Mouse (Mus musculus): Measurements from ENCODE around the gene Bicdl1. TPM values are rescaled to one million over a fixed set of nuclear protein-coding genes. Genes with fewer than 3 reads are reported as not detected.

The Bicdl1 gene
- polyA plus RNA-seq, 1 experiment from 2014 or later: 9.2 TPM

GRCm38 (mm10) chr5:115668986-115669385 is 62.4 kb downstream of the Bicdl1 start:
- 83% methylated on average over 12 of the region's 12 CpGs for WGBS
- no peak overlapping the region for H3K4me2 ChIP-seq (ENCODE audit: low read depth, low read length)
- no peaks in the 10 kb centered on the region for H3K27me3 ChIP-seq (ENCODE audit: control insufficient read depth, insufficient read depth, low read length)
- H3K9me3 ChIP-seq (replicated peaks; ENCODE audit: control insufficient read depth, low read length): no peaks in the 10 kb centered on the region
- no peaks in the 10 kb centered on the region for H3K4me1 ChIP-seq (ENCODE audit: control insufficient read depth, insufficient read depth, low read length)
- H3K36me3 ChIP-seq (ENCODE audit: control insufficient read depth, insufficient read depth): no peaks in the 10 kb centered on the region
- H3K4me3 ChIP-seq (ENCODE audit: low read length): no peak overlapping the region
- ATAC-seq (replicated peaks; ENCODE audit: extremely low read depth, insufficient read depth, low FRiP score): no peak
- H3K27ac ChIP-seq (ENCODE audit: low read length): no peak overlapping the region
- no peak overlapping the region for H3K9ac ChIP-seq (ENCODE audit: low read length)

DNA sequence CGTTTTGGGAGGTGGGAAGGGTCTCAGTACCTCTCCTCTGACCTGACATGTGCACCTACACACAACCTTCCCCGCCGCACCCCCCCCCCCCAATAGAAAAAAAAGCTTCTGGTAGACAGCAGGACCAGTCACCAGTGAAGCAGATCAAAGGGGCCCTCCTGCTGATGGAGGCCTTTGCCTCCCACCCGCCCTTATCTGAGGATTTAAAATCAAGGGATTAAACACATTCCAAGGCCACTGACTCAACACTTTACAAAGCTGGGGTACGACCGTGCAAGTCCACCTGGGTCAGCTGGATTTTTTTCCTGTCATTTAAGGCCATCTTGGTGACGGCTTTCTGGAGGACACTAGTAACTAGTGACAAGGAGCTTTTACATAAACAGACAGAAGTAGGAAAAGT is 63.5 kb downstream of the Bicdl1 start:
- H3K4me3 ChIP-seq (ENCODE audit: low read length): no peak overlapping the region
- no peaks in the 10 kb centered on the region for H3K4me1 ChIP-seq (ENCODE audit: control insufficient read depth, insufficient read depth, low read length)
- no peak overlapping the region for H3K27ac ChIP-seq (ENCODE audit: low read length)
- H3K9ac ChIP-seq (ENCODE audit: low read length): no peak overlapping the region
- WGBS: 19% methylated on average over 7 of the region's 7 CpGs
- H3K4me2 ChIP-seq (ENCODE audit: low read depth, low read length): no peak overlapping the region
- H3K36me3 ChIP-seq (ENCODE audit: control insufficient read depth, insufficient read depth): no peaks in the 10 kb centered on the region
- H3K9me3 ChIP-seq (replicated peaks; ENCODE audit: control insufficient read depth, low read length): no peaks in the 10 kb centered on the region
- no peak for ATAC-seq (replicated peaks; ENCODE audit: extremely low read depth, insufficient read depth, low FRiP score)
- H3K27me3 ChIP-seq (ENCODE audit: control insufficient read depth, insufficient read depth, low read length): no peaks in the 10 kb centered on the region

GRCm38 (mm10) chr5:115667210-115667609 is 64.2 kb downstream of the Bicdl1 start:
- H3K4me3 ChIP-seq (ENCODE audit: low read length): no peak overlapping the region
- no peaks in the 10 kb centered on the region for H3K27me3 ChIP-seq (ENCODE audit: control insufficient read depth, insufficient read depth, low read length)
- no peak overlapping the region for H3K4me2 ChIP-seq (ENCODE audit: low read depth, low read length)
- 78% methylated on average over 8 of the region's 8 CpGs for WGBS
- H3K9me3 ChIP-seq (replicated peaks; ENCODE audit: control insufficient read depth, low read length): no peaks in the 10 kb centered on the region
- no peaks in the 10 kb centered on the region for H3K36me3 ChIP-seq (ENCODE audit: control insufficient read depth, insufficient read depth)
- no peak overlapping the region for H3K27ac ChIP-seq (ENCODE audit: low read length)
- no peak overlapping the region for H3K9ac ChIP-seq (ENCODE audit: low read length)
- ATAC-seq (replicated peaks; ENCODE audit: extremely low read depth, insufficient read depth, low FRiP score): no peak
- H3K4me1 ChIP-seq (ENCODE audit: control insufficient read depth, insufficient read depth, low read length): no peaks in the 10 kb centered on the region

DNA sequence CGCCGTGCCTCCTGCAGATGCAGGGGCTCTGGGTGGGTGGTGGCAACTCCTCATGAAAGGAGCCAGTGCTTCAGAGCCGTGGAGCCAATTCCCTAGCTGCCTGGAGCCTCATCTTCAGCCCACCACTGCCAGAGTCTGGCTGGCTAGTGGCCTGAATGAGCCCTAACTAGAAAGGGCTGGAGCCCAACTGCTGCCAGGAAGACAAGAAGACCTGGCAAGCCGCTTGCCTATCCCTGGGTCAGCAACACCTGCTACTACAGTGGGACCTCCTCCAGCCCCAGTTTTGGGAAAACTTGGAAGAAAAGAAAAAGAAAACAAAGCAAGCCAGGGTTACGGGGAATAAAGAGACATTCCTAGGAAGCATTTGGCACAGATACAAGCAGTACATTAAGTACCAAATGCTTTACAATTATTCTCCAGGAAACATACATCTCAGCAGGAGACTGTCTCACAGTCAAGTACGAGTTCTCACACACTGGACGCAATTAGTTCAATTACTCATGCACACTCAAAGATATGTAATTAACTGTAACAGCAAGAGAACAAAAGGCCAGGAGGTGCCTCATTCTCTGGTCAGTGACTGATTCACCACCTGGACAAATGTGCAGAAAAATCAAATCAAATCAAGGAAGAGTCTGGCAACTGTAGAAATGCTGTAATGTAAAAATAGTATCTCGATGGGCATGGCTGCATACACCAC is 64.9 kb downstream of the Bicdl1 start:
- H3K9me3 ChIP-seq (replicated peaks; ENCODE audit: control insufficient read depth, low read length): no peaks in the 10 kb centered on the region
- H3K27ac ChIP-seq (ENCODE audit: low read length): no peak overlapping the region
- H3K27me3 ChIP-seq (ENCODE audit: control insufficient read depth, insufficient read depth, low read length): no peaks in the 10 kb centered on the region
- no peaks in the 10 kb centered on the region for H3K4me1 ChIP-seq (ENCODE audit: control insufficient read depth, insufficient read depth, low read length)
- no peak overlapping the region for H3K9ac ChIP-seq (ENCODE audit: low read length)
- H3K4me2 ChIP-seq (ENCODE audit: low read depth, low read length): no peak overlapping the region
- no peaks in the 10 kb centered on the region for H3K36me3 ChIP-seq (ENCODE audit: control insufficient read depth, insufficient read depth)
- no peak for ATAC-seq (replicated peaks; ENCODE audit: extremely low read depth, insufficient read depth, low FRiP score)
- 70% methylated on average over 8 of the region's 8 CpGs for WGBS
- no peak overlapping the region for H3K4me3 ChIP-seq (ENCODE audit: low read length)

GRCm38 (mm10) chr5:115662658-115663057 is 68.8 kb downstream of the Bicdl1 start:
- H3K9ac ChIP-seq (ENCODE audit: low read length): no peak overlapping the region
- no peak overlapping the region for H3K27ac ChIP-seq (ENCODE audit: low read length)
- WGBS: 28% methylated on average over 22 of the region's 22 CpGs
- peak; percentile 52 for ATAC-seq (replicated peaks; ENCODE audit: extremely low read depth, insufficient read depth, low FRiP score)
- no peak overlapping the region for H3K4me3 ChIP-seq (ENCODE audit: low read length)
- no peaks in the 10 kb centered on the region for H3K9me3 ChIP-seq (replicated peaks; ENCODE audit: control insufficient read depth, low read length)
- peak overlapping the region; percentile 37; the same call in 1 of the 2 replicates for H3K4me2 ChIP-seq (ENCODE audit: low read depth, low read length)
- H3K4me1 ChIP-seq (ENCODE audit: control insufficient read depth, insufficient read depth, low read length): no peaks in the 10 kb centered on the region
- H3K27me3 ChIP-seq (ENCODE audit: control insufficient read depth, insufficient read depth, low read length): no peaks in the 10 kb centered on the region
- H3K36me3 ChIP-seq (ENCODE audit: control insufficient read depth, insufficient read depth): no peaks in the 10 kb centered on the region

DNA sequence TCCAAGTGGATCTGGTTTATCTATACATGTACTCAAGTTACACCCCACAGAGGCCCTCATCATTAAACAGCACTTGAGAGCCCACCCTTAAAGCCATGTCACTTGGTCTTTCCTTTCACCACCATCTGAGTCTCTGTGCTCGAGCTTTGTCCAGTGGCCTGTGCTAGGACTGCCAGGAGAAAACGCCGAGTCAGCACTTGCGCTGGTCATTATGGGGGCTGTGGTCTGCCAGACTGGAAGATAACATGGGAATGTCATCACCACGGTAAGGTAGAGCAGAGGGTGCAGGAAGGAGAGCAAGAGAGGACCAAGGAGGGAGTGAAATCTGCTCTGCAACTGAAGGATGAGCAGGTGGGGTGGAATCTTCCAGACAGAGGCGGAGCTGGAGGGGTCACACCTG is 73.1 kb downstream of the Bicdl1 start:
- no peak overlapping the region for H3K4me3 ChIP-seq (ENCODE audit: low read length)
- no peaks in the 10 kb centered on the region for H3K9me3 ChIP-seq (replicated peaks; ENCODE audit: control insufficient read depth, low read length)
- H3K27ac ChIP-seq (ENCODE audit: low read length): no peak overlapping the region
- 47% methylated on average over 6 of the region's 6 CpGs for WGBS
- H3K4me2 ChIP-seq (ENCODE audit: low read depth, low read length): no peak overlapping the region
- no peak overlapping the region for H3K9ac ChIP-seq (ENCODE audit: low read length)
- H3K36me3 ChIP-seq (ENCODE audit: control insufficient read depth, insufficient read depth): no peaks in the 10 kb centered on the region
- H3K4me1 ChIP-seq (ENCODE audit: control insufficient read depth, insufficient read depth, low read length): no peaks in the 10 kb centered on the region
- H3K27me3 ChIP-seq (ENCODE audit: control insufficient read depth, insufficient read depth, low read length): no peaks in the 10 kb centered on the region
- no peak for ATAC-seq (replicated peaks; ENCODE audit: extremely low read depth, insufficient read depth, low FRiP score)

GRCm38 (mm10) chr5:115657234-115657633 is 74.2 kb downstream of the Bicdl1 start:
- H3K4me3 ChIP-seq (ENCODE audit: low read length): no peak overlapping the region
- 87% methylated on average over 1 of the region's 1 CpGs for WGBS

GRCm38 (mm10) chr5:115656677-115657076 is 74.7 kb downstream of the Bicdl1 start:
- Histone ChIP-seq H3K4me2 (ENCODE audit: low read depth, low read length) (no peak overlapping the region), H3K36me3 (ENCODE audit: control insufficient read depth, insufficient read depth) (no peaks in the 10 kb centered on the region), H3K4me1 (ENCODE audit: control insufficient read depth, insufficient read depth, low read length) (peaks cover 7% of the 10 kb centered on the region), H3K4me3 (ENCODE audit: low read length) (no peak overlapping the region), H3K27me3 (ENCODE audit: control insufficient read depth, insufficient read depth, low read length) (no peaks in the 10 kb centered on the region), H3K9me3 (replicated peaks; ENCODE audit: control insufficient read depth, low read length) (no peaks in the 10 kb centered on the region), H3K9ac (ENCODE audit: low read length) (no peak overlapping the region), H3K27ac (ENCODE audit: low read length) (no peak overlapping the region)
- ATAC-seq (replicated peaks; ENCODE audit: extremely low read depth, insufficient read depth, low FRiP score): no peak
- 72% methylated on average over 6 of the region's 6 CpGs for WGBS

More at GRCm38 (mm10) chr5:115657234-115657633, 74.2 kb downstream of the Bicdl1 start:
- Histone ChIP-seq H3K9me3 (replicated peaks; ENCODE audit: control insufficient read depth, low read length) (no peaks in the 10 kb centered on the region), H3K36me3 (ENCODE audit: control insufficient read depth, insufficient read depth) (no peaks in the 10 kb centered on the region), H3K4me1 (ENCODE audit: control insufficient read depth, insufficient read depth, low read length) (peaks cover 3% of the 10 kb centered on the region), H3K4me2 (ENCODE audit: low read depth, low read length) (no peak overlapping the region), H3K27me3 (ENCODE audit: control insufficient read depth, insufficient read depth, low read length) (no peaks in the 10 kb centered on the region), H3K27ac (ENCODE audit: low read length) (no peak overlapping the region), H3K9ac (ENCODE audit: low read length) (no peak overlapping the region)
- no peak for ATAC-seq (replicated peaks; ENCODE audit: extremely low read depth, insufficient read depth, low FRiP score)

DNA sequence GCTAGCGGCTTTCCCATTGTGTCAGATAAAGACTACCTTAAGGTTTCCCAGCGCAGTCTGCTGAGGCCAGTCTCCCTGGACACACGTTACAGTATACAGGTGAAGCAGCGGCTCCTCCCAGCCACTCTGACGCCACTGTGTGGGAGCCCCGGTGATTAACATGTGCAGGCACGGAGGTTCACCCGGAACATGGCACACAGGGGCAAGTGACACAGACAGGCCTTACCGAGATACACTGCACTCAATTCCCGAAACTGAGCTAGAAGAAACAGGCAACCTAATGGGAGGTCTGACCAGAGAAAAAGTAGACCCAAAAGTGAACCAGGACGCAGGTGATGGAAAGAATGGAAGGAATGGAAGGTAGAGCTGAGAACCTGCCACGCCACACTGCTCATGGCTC is 77.6 kb downstream of the Bicdl1 start:
- no peak overlapping the region for H3K4me2 ChIP-seq (ENCODE audit: low read depth, low read length)
- peaks cover 7% of the 10 kb centered on the region for H3K4me1 ChIP-seq (ENCODE audit: control insufficient read depth, insufficient read depth, low read length)
- 87% methylated on average over 12 of the region's 12 CpGs for WGBS
- no peak for ATAC-seq (replicated peaks; ENCODE audit: extremely low read depth, insufficient read depth, low FRiP score)
- no peaks in the 10 kb centered on the region for H3K36me3 ChIP-seq (ENCODE audit: control insufficient read depth, insufficient read depth)
- no peaks in the 10 kb centered on the region for H3K9me3 ChIP-seq (replicated peaks; ENCODE audit: control insufficient read depth, low read length)
- no peak overlapping the region for H3K27ac ChIP-seq (ENCODE audit: low read length)
- no peak overlapping the region for H3K4me3 ChIP-seq (ENCODE audit: low read length)
- H3K9ac ChIP-seq (ENCODE audit: low read length): no peak overlapping the region
- H3K27me3 ChIP-seq (ENCODE audit: control insufficient read depth, insufficient read depth, low read length): no peaks in the 10 kb centered on the region

Data from heart, embryonic 16.5 days (tissue).